Mouse (Mus musculus): ENCODE results near the gene Theg. TPM values are rescaled to one million over a fixed set of nuclear protein-coding genes. Genes with fewer than 3 reads are reported as not detected.

Theg gene
- polyA plus RNA-seq, 1 experiment: not detected

GRCm38 (mm10) chr10:79537271-79537670, 49.9 kb downstream of the Theg start:
- TF ChIP-seq GATA1 (IDR thresholded peaks at IDR 0.05; ENCODE audit: low read length): no peak

GRCm38 (mm10) chr10:79536461-79537080, 50.6 kb downstream of the Theg start:
- TF ChIP-seq GATA1 (IDR thresholded peaks at IDR 0.05; ENCODE audit: low read length): no peak

GRCm38 (mm10) chr10:79535431-79535830, 51.7 kb downstream of the Theg start:
- no peak for TF ChIP-seq GATA1 (IDR thresholded peaks at IDR 0.05; ENCODE audit: low read length)

GRCm38 (mm10) chr10:79534426-79534825, 52.7 kb downstream of the Theg start:
- no peak for TF ChIP-seq GATA1 (IDR thresholded peaks at IDR 0.05; ENCODE audit: low read length)

- TF ChIP-seq GATA1 (IDR thresholded peaks at IDR 0.05; ENCODE audit: low read length): no peak
These were observed 53.8 kb downstream of the Theg start, which contains the start of gene Plpp2 for GRCm38 (mm10) chr10:79533126-79533911. Gene Plpp2, minus strand, starts transcription at chr10:79533796.

- no peak for TF ChIP-seq GATA1 (IDR thresholded peaks at IDR 0.05; ENCODE audit: low read length)
These were observed 54.5 kb downstream of the Theg start for GRCm38 (mm10) chr10:79532678-79533077.

GRCm38 (mm10) chr10:79531593-79531992, 55.5 kb downstream of the Theg start:
- TF ChIP-seq GATA1 (IDR thresholded peaks at IDR 0.05; ENCODE audit: low read length): no peak

- no peak for TF ChIP-seq GATA1 (IDR thresholded peaks at IDR 0.05; ENCODE audit: low read length)
These were observed 56.4 kb downstream of the Theg start for GRCm38 (mm10) chr10:79530721-79531120.

- no peak for TF ChIP-seq GATA1 (IDR thresholded peaks at IDR 0.05; ENCODE audit: low read length)
These were observed 56.9 kb downstream of the Theg start for GRCm38 (mm10) chr10:79530241-79530640.

GRCm38 (mm10) chr10:79528081-79528480, 59.0 kb downstream of the Theg start:
- TF ChIP-seq GATA1 (IDR thresholded peaks at IDR 0.05; ENCODE audit: low read length): no peak

GRCm38 (mm10) chr10:79527453-79527845, 59.7 kb downstream of the Theg start:
- no peak for TF ChIP-seq GATA1 (IDR thresholded peaks at IDR 0.05; ENCODE audit: low read length)

- no peak for TF ChIP-seq GATA1 (IDR thresholded peaks at IDR 0.05; ENCODE audit: low read length)
These were observed 60.3 kb downstream of the Theg start for GRCm38 (mm10) chr10:79526661-79527452.

Other genes starting within 250 kb of the Theg start
- not detected in 2 replicates for gene Vmn2r82, start 230.8 kb downstream of the Theg start, polyA plus RNA-seq (2012)
- gene Vmn2r83, start 118.6 kb downstream of the Theg start, polyA plus RNA-seq (2012): not detected in 2 replicates
- 0.04 TPM in 1 of 2 replicates, not detected in the other for gene Plpp2, start 53.5 kb downstream of the Theg start, polyA plus RNA-seq (2012)
- 0.05 TPM in 1 of 2 replicates, not detected in the other for gene Mier2, start 32.1 kb downstream of the Theg start, polyA plus RNA-seq (2012)
- not detected in 2 replicates for gene C2cd4c, start 26.7 kb upstream of the Theg start, polyA plus RNA-seq (2012)
- gene Shc2, start 50.6 kb upstream of the Theg start, polyA plus RNA-seq (2012): not detected in 2 replicates
- not detected in 2 replicates for gene Odf3l2, start 58.4 kb upstream of the Theg start, polyA plus RNA-seq (2012)
- not detected in 2 replicates for gene Madcam1, start 77.2 kb upstream of the Theg start, polyA plus RNA-seq (2012)
- gene Tpgs1, start 82.0 kb upstream of the Theg start, polyA plus RNA-seq (2012): 119 and 126 TPM in 2 replicates
- 540 and 646 TPM in 2 replicates for gene Cdc34, start 94.9 kb upstream of the Theg start, polyA plus RNA-seq (2012)
- gene Gzmm, start 101.7 kb upstream of the Theg start, polyA plus RNA-seq (2012): 0.25 and 0.30 TPM in 2 replicates
- gene Bsg, start 117.2 kb upstream of the Theg start, polyA plus RNA-seq (2012): 834 and 1,207 TPM in 2 replicates
- gene Hcn2, start 129.3 kb upstream of the Theg start, polyA plus RNA-seq (2012): 0.49 and 0.78 TPM in 2 replicates
- 52.0 and 53.1 TPM in 2 replicates for gene Polrmt, start 159.2 kb upstream of the Theg start, polyA plus RNA-seq (2012)
- gene Fgf22, start 167.7 kb upstream of the Theg start, polyA plus RNA-seq (2012): not detected in 2 replicates
- 373 and 414 TPM in 2 replicates for gene Rnf126, start 179.6 kb upstream of the Theg start, polyA plus RNA-seq (2012)
- gene Fstl3, start 189.9 kb upstream of the Theg start, polyA plus RNA-seq (2012): 0.06 and 0.11 TPM in 2 replicates
- gene Prss57, start 203.6 kb upstream of the Theg start, polyA plus RNA-seq (2012): not detected in 2 replicates
- 0.82 and 1.2 TPM in 2 replicates for gene Palm, start 206.2 kb upstream of the Theg start, polyA plus RNA-seq (2012)
- not detected in 2 replicates for gene Misp, start 233.7 kb upstream of the Theg start, polyA plus RNA-seq (2012)

Data from G1E-ER4 (cell line).